Mouse (Mus musculus) heart, embryonic 11.5 days (tissue): ENCODE measurements around the gene Glrx3. TPM values are rescaled to one million over a fixed set of nuclear protein-coding genes. Genes with fewer than 3 reads are reported as not detected.

ENCODE experiments used
- ATAC-seq: fragments of 200-750 bp; cut with Nextera tagmentation; replicated peaks from 2 replicates; pipeline ENCODE4 v1.8.0; 2017; ENCODE audit warnings: moderate library complexity; ENCODE audit not compliant: insufficient number of reproducible peaks, low FRiP score, low TSS enrichment
- H3K27ac ChIP-seq: fragments of 300-500 bp; sonication (generic); 2 replicates; pipeline ENCODE4 v1.5.1; 2014; ENCODE audit warnings: mild to moderate bottlenecking, low read depth, low read length
- H3K27me3 ChIP-seq: fragments of 300-500 bp; sonication (generic); 2 replicates; pipeline ENCODE4 v1.6.1; 2014; ENCODE audit warnings: mild to moderate bottlenecking, low read length, mixed read lengths; ENCODE audit not compliant: control insufficient read depth, insufficient read depth
- H3K36me3 ChIP-seq: fragments of 300-500 bp; sonication (generic); 2 replicates; pipeline ENCODE4 v1.6.1; 2014; ENCODE audit warnings: mild to moderate bottlenecking, low read length, moderate library complexity, mixed read lengths; ENCODE audit not compliant: control insufficient read depth, insufficient read depth
- H3K4me1 ChIP-seq: fragments of 300-500 bp; sonication (generic); 2 replicates; pipeline ENCODE4 v1.6.1; 2014; ENCODE audit warnings: low read length; ENCODE audit not compliant: control insufficient read depth, insufficient read depth
- H3K4me2 ChIP-seq: fragments of 300-500 bp; sonication (generic); 2 replicates; pipeline ENCODE4 v1.6.1; 2014; ENCODE audit warnings: mild to moderate bottlenecking, moderate library complexity
- H3K4me3 ChIP-seq: fragments of 300-500 bp; sonication (generic); 2 replicates; pipeline ENCODE4 v1.5.1; 2014; ENCODE audit warnings: low read depth, low read length
- H3K9ac ChIP-seq: fragments of 300-500 bp; sonication (generic); 2 replicates; pipeline ENCODE4 v1.6.1; 2014; ENCODE audit warnings: mild to moderate bottlenecking, low read depth, low read length, moderate library complexity
- H3K9me3 ChIP-seq: fragments of 300-500 bp; sonication (generic); replicated peaks from 2 replicates; pipeline ENCODE4 v1.6.1; 2016; ENCODE audit warnings: low read length; ENCODE audit not compliant: control insufficient read depth
- WGBS: fragments of 180-500 bp; shearing (Covaris S2); extraction: QIAGEN DNeasy Blood & Tissue Kit; methylation state at CpG from one replicate; pipeline ENCODE4 v1.1.7; 2014; ENCODE audit not compliant: insufficient replicate concordance; 5-methylcytosine and 5-hydroxymethylcytosine counted together
- polyA plus RNA-seq: library from polyadenylated mRNA; unstranded; fragments of >200 nt; fragmentation: Nextera tagmentation; extraction: Ambion mirVana; gene quantifications from 2 replicates; pipeline ENCODE4 v1.2.1, GENCODE M21; 2014

The Glrx3 gene
- 202 and 211 TPM in 2 replicates for polyA plus RNA-seq

DNA sequence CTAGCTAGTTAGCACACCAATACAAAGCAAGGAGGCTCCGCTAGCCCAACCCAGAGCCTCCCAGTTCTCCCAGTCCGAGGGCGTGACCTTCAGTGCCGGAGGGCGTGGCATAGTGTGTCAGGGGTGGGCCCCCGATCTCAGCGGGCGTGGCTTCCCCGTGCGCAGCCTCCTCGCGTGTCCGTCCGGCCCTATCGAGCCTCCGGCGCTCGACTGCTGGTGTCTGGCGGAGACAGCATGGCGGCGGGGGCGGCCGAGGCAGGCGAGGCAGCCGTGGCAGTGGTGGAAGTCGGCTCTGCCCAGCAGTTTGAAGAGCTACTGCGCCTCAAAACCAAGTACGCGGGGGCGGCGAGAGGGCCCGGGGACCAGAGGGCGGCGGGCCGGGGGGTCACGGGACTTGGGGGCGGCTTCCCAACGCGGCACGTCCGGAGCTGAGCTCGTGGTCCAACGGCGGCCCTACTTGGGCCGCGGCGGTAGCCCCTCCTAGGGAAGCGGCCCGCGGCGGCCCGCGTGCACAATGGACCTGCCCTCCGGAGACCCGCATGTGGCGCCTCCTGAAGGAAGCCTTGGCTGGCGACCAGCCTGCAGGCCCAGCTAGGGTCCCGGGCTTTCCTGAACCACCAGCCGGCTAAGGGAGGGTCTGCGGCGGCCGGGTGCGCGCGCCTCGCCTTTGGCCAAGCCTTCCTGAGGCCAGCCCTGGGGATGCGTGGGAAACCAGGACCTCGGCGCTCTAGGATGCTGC, at the start of gene Glrx3:
Glrx3 (plus strand) TSS at position 175 of the 739 bp plus-strand sequence.
- Histone ChIP-seq H3K4me2 (peak within 1 kb of the TSS; percentile 90), H3K36me3 (no peaks in the 10 kb centered on the region), H3K9me3 (no peaks in the 10 kb centered on the region), H3K4me3 (peak within 1 kb of the TSS; percentile 81), H3K9ac (peak within 1 kb of the TSS; percentile 88), H3K27ac (peak within 1 kb of the TSS; percentile 82), H3K4me1 (peaks cover 6% of the 10 kb centered on the region; the same call in 1 of the 2 replicates), H3K27me3 (no peaks in the 10 kb centered on the region)
- ATAC-seq: peak; percentile 99
- WGBS: under 1% methylated on average over 67 of the region's 69 CpGs

DNA sequence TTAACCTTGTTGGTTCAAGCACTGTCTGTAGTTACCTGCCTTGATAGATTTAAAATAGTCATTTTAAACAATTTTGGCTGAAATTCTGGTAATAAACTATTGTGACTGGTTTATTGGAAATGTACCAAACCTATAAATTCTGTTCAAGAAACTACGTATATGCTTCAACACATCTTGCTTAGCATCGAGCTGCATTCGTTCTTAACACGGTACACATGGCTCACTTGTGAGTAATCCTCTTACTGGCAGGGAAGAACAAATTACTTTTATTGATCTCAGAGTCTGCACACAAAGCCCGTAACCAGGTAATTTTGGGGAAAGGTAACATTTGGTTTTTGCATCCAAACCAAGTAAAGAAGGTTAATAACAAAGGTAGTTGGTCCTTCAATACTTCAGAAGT, 49.6 kb upstream of the Glrx3 start:
- Histone ChIP-seq H3K4me3 (no peak overlapping the region), H3K27ac (no peak overlapping the region), H3K9ac (no peak overlapping the region), H3K9me3 (no peaks in the 10 kb centered on the region), H3K36me3 (no peaks in the 10 kb centered on the region), H3K27me3 (no peaks in the 10 kb centered on the region), H3K4me1 (no peaks in the 10 kb centered on the region), H3K4me2 (no peak overlapping the region)
- ATAC-seq: no peak
- WGBS: 89% methylated on average over 5 of the region's 5 CpGs

DNA sequence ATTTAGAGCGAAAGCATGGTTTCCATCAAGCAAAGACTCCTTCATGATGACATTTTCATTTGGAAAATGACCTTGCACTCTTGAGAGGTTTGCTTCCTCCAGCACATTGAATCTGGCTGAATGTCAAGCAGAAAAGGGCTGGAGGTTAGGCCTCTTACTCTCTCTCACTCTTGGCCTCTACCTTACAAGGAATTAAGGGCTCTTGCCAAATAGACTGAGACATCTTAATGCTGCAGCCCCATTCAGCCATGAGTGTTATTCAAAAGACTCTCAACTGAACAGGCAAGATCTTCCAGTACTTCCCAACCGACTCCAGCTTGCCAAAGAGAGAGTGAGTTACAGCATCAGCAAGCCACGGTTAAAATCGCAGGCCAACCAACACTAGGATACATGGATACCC, 42.0 kb upstream of the Glrx3 start:
- 84% methylated on average over 4 of the region's 4 CpGs for WGBS
- no peaks in the 10 kb centered on the region for H3K4me1 ChIP-seq
- no peaks in the 10 kb centered on the region for H3K9me3 ChIP-seq
- H3K9ac ChIP-seq: no peak overlapping the region
- no peak overlapping the region for H3K4me3 ChIP-seq
- no peak for ATAC-seq
- H3K27me3 ChIP-seq: no peaks in the 10 kb centered on the region
- H3K36me3 ChIP-seq: no peaks in the 10 kb centered on the region
- no peak overlapping the region for H3K27ac ChIP-seq
- no peak overlapping the region for H3K4me2 ChIP-seq

DNA sequence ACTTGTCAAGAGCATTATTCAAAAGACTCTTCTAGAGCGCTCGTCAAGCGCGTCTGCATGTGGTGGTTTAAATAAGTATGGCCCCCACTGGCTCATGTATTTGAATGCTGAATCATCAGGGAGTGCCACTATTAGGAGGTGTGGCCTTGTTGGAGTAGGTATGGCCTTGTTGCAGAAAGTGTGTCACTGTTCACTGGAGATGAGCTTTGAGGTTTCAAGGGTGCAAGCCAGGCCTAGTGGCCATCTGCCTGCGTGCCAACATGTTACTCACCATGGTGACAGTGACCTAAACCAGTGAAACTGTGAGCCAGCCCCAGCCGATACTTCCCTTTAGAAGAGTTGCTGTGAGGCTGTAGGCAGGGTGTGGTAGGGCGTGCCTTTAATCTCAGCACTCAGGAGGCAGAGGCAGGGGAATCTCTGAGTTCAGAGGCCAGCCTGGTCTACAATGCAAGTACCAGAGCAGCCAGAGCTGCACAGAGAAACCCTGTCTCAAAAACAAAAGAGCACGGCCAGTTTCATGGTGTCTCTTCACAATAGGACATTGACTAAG, 40.0 kb upstream of the Glrx3 start:
- H3K4me1 ChIP-seq: no peaks in the 10 kb centered on the region
- H3K27ac ChIP-seq: no peak overlapping the region
- no peak overlapping the region for H3K4me3 ChIP-seq
- no peaks in the 10 kb centered on the region for H3K27me3 ChIP-seq
- 84% methylated on average over 8 of the region's 8 CpGs for WGBS
- H3K4me2 ChIP-seq: no peak overlapping the region
- no peak overlapping the region for H3K9ac ChIP-seq
- no peaks in the 10 kb centered on the region for H3K9me3 ChIP-seq
- no peaks in the 10 kb centered on the region for H3K36me3 ChIP-seq
- no peak for ATAC-seq

DNA sequence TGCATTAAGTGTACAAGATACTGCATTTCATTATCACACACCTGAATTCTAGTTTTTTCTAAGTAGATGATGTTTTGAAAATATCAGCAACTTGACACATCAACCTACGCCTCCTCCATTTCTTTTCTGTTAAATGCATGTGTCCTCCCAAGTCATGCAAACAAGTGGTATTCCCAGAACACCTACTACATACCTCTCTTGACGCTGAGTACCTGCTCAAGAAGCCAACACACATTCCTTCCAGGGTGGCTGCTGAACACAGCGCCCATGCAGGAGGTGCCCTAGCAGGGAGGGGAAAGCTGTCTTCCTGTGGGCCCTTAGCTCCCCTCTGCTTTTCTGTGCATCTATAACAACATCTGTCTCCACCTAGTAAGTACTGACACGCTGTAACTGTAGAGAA, 38.4 kb upstream of the Glrx3 start:
- Histone ChIP-seq H3K4me1 (no peaks in the 10 kb centered on the region), H3K36me3 (no peaks in the 10 kb centered on the region), H3K4me2 (no peak overlapping the region), H3K27ac (no peak overlapping the region), H3K9ac (no peak overlapping the region), H3K9me3 (no peaks in the 10 kb centered on the region), H3K4me3 (no peak overlapping the region), H3K27me3 (no peaks in the 10 kb centered on the region)
- no peak for ATAC-seq
- 87% methylated on average over 4 of the region's 4 CpGs for WGBS

DNA sequence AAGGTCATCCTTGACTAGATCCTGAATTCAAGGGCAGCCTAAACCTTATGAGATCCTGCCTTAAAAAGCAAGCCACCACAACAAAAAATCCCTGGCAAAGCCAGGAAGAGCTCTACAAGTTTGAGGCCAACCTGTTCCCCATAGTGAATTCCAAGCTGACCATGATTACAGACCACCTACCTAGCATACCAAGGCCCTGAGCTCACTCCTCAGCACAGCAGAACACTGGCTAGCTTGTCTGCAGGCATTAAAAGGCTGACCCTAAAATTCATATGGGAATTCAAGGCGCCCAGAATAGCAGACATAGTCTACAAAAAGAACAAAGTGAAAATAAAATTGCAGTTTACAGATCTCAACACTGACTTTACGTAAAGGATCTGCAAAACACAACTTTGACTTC, 33.3 kb upstream of the Glrx3 start:
- H3K36me3 ChIP-seq: no peaks in the 10 kb centered on the region
- no peak for ATAC-seq
- no peak overlapping the region for H3K4me3 ChIP-seq
- WGBS: 80% methylated on average over 2 of the region's 2 CpGs
- H3K9ac ChIP-seq: no peak overlapping the region
- H3K27ac ChIP-seq: no peak overlapping the region
- no peaks in the 10 kb centered on the region for H3K4me1 ChIP-seq
- no peak overlapping the region for H3K4me2 ChIP-seq
- H3K27me3 ChIP-seq: no peaks in the 10 kb centered on the region
- H3K9me3 ChIP-seq: no peaks in the 10 kb centered on the region

DNA sequence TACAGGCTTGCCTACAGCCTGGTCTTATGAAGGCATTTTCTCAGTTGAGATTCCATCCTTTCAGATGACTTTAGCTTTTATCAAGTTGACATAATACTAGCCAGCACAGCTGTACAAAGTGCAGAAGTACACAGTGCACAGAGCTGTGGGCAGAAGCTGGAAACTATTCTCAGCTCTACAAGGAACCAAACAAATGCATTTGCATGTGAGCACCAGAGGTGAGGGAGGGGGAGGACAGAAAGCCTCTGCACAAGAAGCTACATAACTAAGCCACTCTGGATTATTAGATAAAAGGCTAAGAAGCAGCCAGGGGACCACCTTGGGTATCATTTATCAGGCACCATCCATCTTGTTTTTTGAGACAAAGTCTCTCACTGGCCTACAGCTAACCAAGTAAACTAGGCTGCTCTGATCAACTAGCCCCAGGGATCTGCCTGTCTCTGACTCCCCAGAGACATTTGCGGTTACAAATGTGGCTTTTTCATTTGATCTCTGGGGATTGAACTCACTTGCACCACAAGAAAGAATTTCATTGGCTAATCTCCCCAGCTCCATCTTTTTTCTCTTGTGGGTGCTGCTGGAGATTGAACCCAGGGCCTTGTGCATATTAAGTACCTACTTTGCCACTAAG, 29.9 kb upstream of the Glrx3 start:
- Histone ChIP-seq H3K4me3 (no peak overlapping the region), H3K27me3 (no peaks in the 10 kb centered on the region), H3K9ac (no peak overlapping the region), H3K36me3 (no peaks in the 10 kb centered on the region), H3K4me1 (peaks cover 3% of the 10 kb centered on the region; the same call in 1 of the 2 replicates), H3K27ac (no peak overlapping the region), H3K4me2 (no peak overlapping the region), H3K9me3 (no peaks in the 10 kb centered on the region)
- 80% methylated on average over 1 of the region's 1 CpGs for WGBS
- no peak for ATAC-seq

DNA sequence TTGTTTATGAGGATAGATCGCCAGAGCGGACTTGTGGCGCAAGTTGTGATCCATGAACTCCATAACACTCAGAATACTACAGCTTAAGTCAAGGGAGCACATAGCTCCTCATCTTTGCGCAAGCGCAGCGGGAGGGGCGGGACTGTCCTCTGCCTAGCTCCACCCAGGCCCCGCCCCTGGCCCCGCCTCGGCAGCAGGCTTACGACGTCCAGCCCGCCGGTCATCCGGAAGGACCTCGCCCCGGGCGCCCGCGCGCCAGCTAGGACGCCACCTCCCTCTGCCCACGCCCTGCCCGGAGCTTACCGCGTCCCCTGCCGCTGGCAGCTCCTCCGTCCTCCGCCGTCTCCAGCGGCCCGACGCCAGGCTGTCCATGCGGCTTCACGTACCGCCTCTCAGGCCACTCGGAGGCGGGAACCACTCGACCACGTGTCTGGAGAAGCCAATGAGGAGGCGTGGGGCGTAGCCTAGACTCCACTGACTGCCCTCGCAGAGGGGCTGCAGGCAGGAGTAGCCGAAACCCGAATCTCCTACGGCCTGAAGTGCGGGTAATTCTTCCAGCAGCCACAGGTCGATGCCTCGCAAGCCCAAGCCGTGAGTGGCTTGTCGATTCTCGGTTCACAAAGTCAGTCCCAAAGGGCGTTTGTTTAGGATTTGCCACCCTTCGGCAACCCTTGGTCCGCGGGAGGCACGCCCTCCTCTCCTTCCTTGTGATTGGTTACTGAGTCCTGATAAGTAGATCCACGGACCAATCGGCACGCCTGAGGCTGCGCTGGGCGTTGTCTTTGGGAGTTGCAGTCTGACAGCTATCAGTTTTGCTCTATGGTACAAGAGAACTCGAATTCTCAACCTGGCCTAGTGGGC, 26.8 kb upstream of the Glrx3 start, which contains the start of gene 9430038I01Rik:
9430038I01Rik (minus strand) TSS at position 426 of the 861 bp plus-strand sequence.
- Histone ChIP-seq H3K4me3 (peak within 1 kb of the TSS; percentile 80), H3K9me3 (no peaks in the 10 kb centered on the region), H3K36me3 (no peaks in the 10 kb centered on the region), H3K4me2 (peak within 1 kb of the TSS; percentile 75), H3K27me3 (no peaks in the 10 kb centered on the region), H3K9ac (peak within 1 kb of the TSS; percentile 85), H3K27ac (peak within 1 kb of the TSS; percentile 90), H3K4me1 (peaks cover 3% of the 10 kb centered on the region; the same call in 1 of the 2 replicates)
- under 1% methylated on average over 63 of the region's 63 CpGs for WGBS
- peak; percentile 99 for ATAC-seq
